18 mouse cellular contexts compared by ENCODE assay signal in genomic region chr5:116274365-116274764, GRCm38 (mm10). TPM values are rescaled to one million over a fixed set of nuclear protein-coding genes. Genes with fewer than 3 reads are reported as not detected.
DNase-seq lines count a peak whose midpoint lies in the region; ATAC-seq lines count a peak whose summit lies in the region.
"Had no signal": no experiment of that assay in that cellular context is flagged by ENCODE, and none has a peak within 500 bp of the region (broad histone marks: within the 10 kb centered on the region; RNA-seq: fewer than 3 reads in every experiment).

No protein-coding gene starts in this region.

- H3K4me2 ChIP-seq in hindbrain, embryonic 11.5 days (replicated peaks; ENCODE audit: low read depth, low read length): no peak overlapping the region
- no peak overlapping the region for H3K4me2 ChIP-seq in midbrain, embryonic 12.5 days (replicated peaks)
- H3K4me2 ChIP-seq in stomach, embryonic 16.5 days (ENCODE audit: low read depth, low read length): no peak overlapping the region
- H3K4me2 ChIP-seq: heart, embryonic 12.5 days; stomach, embryonic 15.5 days had no signal

- no peaks in the 10 kb centered on the region for H3K27me3 ChIP-seq in hindbrain, embryonic 11.5 days (ENCODE audit: control insufficient read depth, insufficient read depth, low read length)
- H3K27me3 ChIP-seq in midbrain, embryonic 12.5 days: no peaks in the 10 kb centered on the region
- H3K27me3 ChIP-seq in stomach, embryonic 16.5 days (ENCODE audit: control insufficient read depth, insufficient read depth, low read length): no peaks in the 10 kb centered on the region
- H3K27me3 ChIP-seq: heart, embryonic 12.5 days; stomach, embryonic 15.5 days had no signal

- WGBS in hindbrain, embryonic 11.5 days: 56% methylated on average over 5 of the region's 5 CpGs
- 56% methylated on average over 5 of the region's 5 CpGs for WGBS in midbrain, embryonic 12.5 days
- WGBS in stomach, embryonic 16.5 days: 51% methylated on average over 5 of the region's 5 CpGs

- H3K4me1 ChIP-seq in hindbrain, embryonic 11.5 days (replicated peaks; ENCODE audit: control insufficient read depth, insufficient read depth, low read length): peaks cover 3% of the 10 kb centered on the region; the same call in 1 of the 2 replicates
- H3K4me1 ChIP-seq in midbrain, embryonic 12.5 days: peaks cover 29% of the 10 kb centered on the region
- H3K4me1 ChIP-seq in stomach, embryonic 16.5 days (ENCODE audit: control insufficient read depth, insufficient read depth, low read length): peaks cover 3% of the 10 kb centered on the region; the same call in 1 of the 2 replicates
- H3K4me1 ChIP-seq: stomach, embryonic 15.5 days had no signal

- H3K9me3 ChIP-seq in hindbrain, embryonic 11.5 days (ENCODE audit: control insufficient read depth, low read length): 0 out of 2 replicates have a peak, but pooled peaks cover 5% of the 10 kb centered on the region
- H3K9me3 ChIP-seq in midbrain, embryonic 12.5 days: 0 out of 2 replicates have a peak, but pooled peaks cover 10% of the 10 kb centered on the region
- H3K9me3 ChIP-seq in stomach, embryonic 16.5 days (replicated peaks; ENCODE audit: control insufficient read depth, low read length): no peaks in the 10 kb centered on the region; the same call in 1 of the 2 replicates
- H3K9me3 ChIP-seq: stomach, embryonic 15.5 days had no signal

- peak; percentile 22 for DNase-seq in embryo, embryonic 10.5 days (ENCODE audit: low spot score)
- no peak for DNase-seq in embryo, embryonic 10 days (ENCODE audit: low spot score)
- peak; percentile 31 for DNase-seq in hindbrain, embryonic 11.5 days (ENCODE audit: low spot score)
- DNase-seq in right cerebral cortex, adult 2 months (ENCODE audit: low spot score in 2 of 2): no peak
- no peak for DNase-seq in right cerebral cortex, postnatal 14 days
- no peak for DNase-seq in kidney, adult 18-20 months
- DNase-seq: adrenal gland, postnatal 25 days; embryo, embryonic 11 days; gastrocnemius, postnatal 14 days; kidney, postnatal 4 days; lung, postnatal 10 days; right cerebral cortex, postnatal 4 days had no signal

- H3K27ac ChIP-seq in hindbrain, embryonic 11.5 days (ENCODE audit: low read depth, low read length): peak overlapping the region; percentile 27; the same call in 1 of the 2 replicates
- H3K27ac ChIP-seq in midbrain, embryonic 12.5 days (replicated peaks): peak overlapping the region; percentile 64
- peak overlapping the region; percentile 55; the same call in 1 of the 2 replicates for H3K27ac ChIP-seq in stomach, embryonic 16.5 days (ENCODE audit: low read length)
- H3K27ac ChIP-seq: left cerebral cortex, adult 2 months; stomach, embryonic 15.5 days had no signal

- H3K36me3 ChIP-seq in hindbrain, embryonic 11.5 days (ENCODE audit: control insufficient read depth, insufficient read depth, low read length): no peaks in the 10 kb centered on the region
- no peaks in the 10 kb centered on the region for H3K36me3 ChIP-seq in midbrain, embryonic 12.5 days
- H3K36me3 ChIP-seq in stomach, embryonic 16.5 days (ENCODE audit: control insufficient read depth, insufficient read depth, low read length): no peaks in the 10 kb centered on the region
- H3K36me3 ChIP-seq: heart, embryonic 12.5 days; stomach, embryonic 15.5 days had no signal

- ATAC-seq in hindbrain, embryonic 11.5 days (ENCODE audit: low FRiP score): peak; percentile 59; the same call in 1 of the 2 replicates
- peak; percentile 16; the same call in 1 of the 2 replicates for ATAC-seq in midbrain, embryonic 12.5 days (ENCODE audit: low FRiP score, low read depth)
- no peak for ATAC-seq in stomach, embryonic 16.5 days (ENCODE audit: insufficient read depth, low FRiP score)

- no peak overlapping the region for H3K4me3 ChIP-seq in hindbrain, embryonic 11.5 days (ENCODE audit: low read depth, low read length)
- no peak overlapping the region for H3K4me3 ChIP-seq in midbrain, embryonic 12.5 days
- H3K4me3 ChIP-seq in stomach, embryonic 16.5 days (replicated peaks; ENCODE audit: low read length): no peak overlapping the region
- H3K4me3 ChIP-seq: heart, embryonic 12.5 days; left cerebral cortex, adult 2 months; stomach, embryonic 15.5 days had no signal

- no peak overlapping the region for H3K9ac ChIP-seq in hindbrain, embryonic 11.5 days (ENCODE audit: low read depth, low read length)
- no peak overlapping the region for H3K9ac ChIP-seq in midbrain, embryonic 12.5 days (replicated peaks)
- H3K9ac ChIP-seq in stomach, embryonic 16.5 days (ENCODE audit: low read length): no peak overlapping the region
- H3K9ac ChIP-seq: heart, embryonic 12.5 days; stomach, embryonic 15.5 days had no signal

RNA-seq across cellular contexts. Expression of gene Ccdc60, which starts 14.4 kb away (rescaled TPM):
- polyA plus RNA-seq in hindbrain, embryonic 11.5 days (2014; fragmentation: Nextera tagmentation; extraction: Ambion mirVana): 2.0 and 2.2 TPM in 2 replicates
- 2.2 and 2.4 TPM in 2 replicates for polyA plus RNA-seq in midbrain, embryonic 12.5 days (2016; fragmentation: Nextera tagmentation; extraction: Ambion mirVana)
- 2.6 and 2.7 TPM in 2 replicates for polyA plus RNA-seq in stomach, embryonic 16.5 days (2015; fragmentation: Nextera tagmentation; extraction: Ambion mirVana)
- polyA plus RNA-seq: liver, adult 2 months had no signal

Comparison
In these comparisons a context has a peak if more than half of its experiments do, and no peak if none do; other contexts are left out.
1. DNase-seq: peak in embryo, embryonic 10.5 days (single experiment) and hindbrain, embryonic 11.5 days (single experiment); none in embryo, embryonic 10 days (single experiment), right cerebral cortex, adult 2 months (0 of 2), right cerebral cortex, postnatal 14 days (single experiment) and kidney, adult 18-20 months (single experiment).
2. Peak in every context shown above with its lines, with median percentiles within 50 percentile points of each other: H3K27ac ChIP-seq.